Mouse (Mus musculus) frontal cortex, adult (tissue): ENCODE measurements around the gene Sh3pxd2a.

ENCODE experiments used
- ATAC-seq: cut with Nextera tagmentation; 2 replicates; pipeline ENCODE4 v1.9.2; 2017; ENCODE audit warnings: mild to moderate bottlenecking, moderate library complexity, mixed read lengths; ENCODE audit not compliant: low TSS enrichment

The Sh3pxd2a gene

DNA sequence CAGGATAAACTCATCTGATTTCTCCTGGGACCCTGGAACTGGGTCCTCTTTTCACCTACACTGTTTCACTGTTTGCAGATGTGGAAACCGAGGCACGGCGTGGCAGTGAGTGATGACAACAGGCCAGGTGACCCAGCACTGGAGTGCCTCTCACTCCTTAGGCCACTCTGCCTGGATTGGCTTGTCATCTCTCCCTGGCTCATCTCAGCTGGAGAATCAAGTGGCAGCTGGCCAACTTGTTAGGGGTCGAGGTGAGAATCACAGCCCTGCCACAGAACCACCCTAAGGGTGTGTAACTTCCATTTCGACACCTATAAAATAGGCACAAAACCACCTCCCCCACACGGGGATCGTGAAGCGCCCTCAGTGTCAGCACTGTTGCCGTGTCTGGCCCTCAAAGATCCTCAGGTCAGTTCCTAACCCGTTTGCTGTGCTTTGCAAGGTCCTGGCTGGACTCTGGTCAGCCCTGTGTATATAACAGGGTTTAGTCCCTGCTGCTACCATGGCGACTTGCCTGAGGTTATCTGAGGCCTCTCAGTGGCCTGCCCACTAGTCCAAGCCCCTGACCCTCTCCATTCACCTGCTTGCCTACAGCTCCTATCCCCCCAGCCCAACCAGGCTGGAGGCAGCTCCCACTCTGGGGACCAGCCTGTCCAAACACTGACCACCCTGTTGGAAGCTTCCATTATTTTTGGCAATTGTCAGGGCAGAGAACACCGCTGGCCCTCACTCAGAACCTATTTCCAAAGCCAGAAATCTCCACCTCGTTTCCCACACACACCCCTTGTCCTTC, 6.3 kb downstream of the Sh3pxd2a start:
- no peak for ATAC-seq

DNA sequence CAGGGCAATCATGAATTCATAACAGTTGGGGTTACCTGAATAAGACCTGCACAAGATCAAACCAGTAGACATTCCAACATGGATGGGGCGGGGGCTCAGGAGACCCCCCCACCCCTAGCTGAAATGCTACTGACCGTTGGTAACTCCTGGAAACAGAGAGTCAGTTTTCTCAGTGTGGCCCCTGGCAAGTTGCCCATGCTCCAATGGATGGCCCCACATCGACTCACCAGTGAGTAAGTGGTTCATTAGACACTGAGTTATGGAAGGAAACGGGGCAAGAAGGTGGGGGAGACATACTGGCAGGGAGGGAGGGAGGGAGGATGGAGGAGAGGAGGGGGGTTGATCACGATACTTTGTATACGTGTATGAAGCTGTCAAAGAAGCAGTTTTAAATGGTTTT, 8.2 kb downstream of the Sh3pxd2a start:
- no peak for ATAC-seq

DNA sequence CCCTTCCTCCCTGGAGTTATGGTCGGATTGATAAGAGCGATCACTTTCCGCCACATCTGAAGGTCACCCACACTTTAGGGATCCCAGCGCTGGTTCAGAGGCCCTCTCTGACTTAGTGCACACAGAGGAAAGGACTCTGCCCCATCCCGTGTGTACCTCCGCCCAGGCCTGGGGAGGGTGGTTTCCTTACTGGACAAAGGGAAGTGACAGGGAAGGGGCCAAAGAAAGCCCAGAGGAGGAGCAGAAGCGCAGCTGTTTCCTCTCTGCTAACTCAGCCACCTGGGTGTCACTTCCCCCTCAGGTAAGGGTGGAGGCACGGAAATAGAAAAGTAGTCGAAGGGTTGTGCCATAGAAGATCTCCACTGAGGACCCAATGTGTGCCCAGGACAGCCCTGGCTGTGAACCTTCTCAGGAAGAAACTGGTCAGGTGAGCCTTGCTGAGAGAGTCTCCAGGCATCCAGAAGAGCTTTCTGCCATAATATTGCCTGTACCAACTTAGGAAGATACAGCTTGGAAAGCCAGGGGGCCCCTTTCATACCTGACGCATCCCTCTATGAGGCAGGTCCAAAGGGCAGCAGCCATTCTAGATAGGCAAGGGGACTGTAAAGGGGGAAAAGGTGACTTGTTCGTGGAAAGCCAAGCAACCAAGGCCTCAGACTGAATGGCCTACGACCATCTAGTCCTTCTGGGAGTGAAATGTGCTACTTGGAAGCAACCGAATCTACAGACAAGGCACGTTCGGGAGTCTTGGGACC, 9.0 kb downstream of the Sh3pxd2a start:
- no peak for ATAC-seq

DNA sequence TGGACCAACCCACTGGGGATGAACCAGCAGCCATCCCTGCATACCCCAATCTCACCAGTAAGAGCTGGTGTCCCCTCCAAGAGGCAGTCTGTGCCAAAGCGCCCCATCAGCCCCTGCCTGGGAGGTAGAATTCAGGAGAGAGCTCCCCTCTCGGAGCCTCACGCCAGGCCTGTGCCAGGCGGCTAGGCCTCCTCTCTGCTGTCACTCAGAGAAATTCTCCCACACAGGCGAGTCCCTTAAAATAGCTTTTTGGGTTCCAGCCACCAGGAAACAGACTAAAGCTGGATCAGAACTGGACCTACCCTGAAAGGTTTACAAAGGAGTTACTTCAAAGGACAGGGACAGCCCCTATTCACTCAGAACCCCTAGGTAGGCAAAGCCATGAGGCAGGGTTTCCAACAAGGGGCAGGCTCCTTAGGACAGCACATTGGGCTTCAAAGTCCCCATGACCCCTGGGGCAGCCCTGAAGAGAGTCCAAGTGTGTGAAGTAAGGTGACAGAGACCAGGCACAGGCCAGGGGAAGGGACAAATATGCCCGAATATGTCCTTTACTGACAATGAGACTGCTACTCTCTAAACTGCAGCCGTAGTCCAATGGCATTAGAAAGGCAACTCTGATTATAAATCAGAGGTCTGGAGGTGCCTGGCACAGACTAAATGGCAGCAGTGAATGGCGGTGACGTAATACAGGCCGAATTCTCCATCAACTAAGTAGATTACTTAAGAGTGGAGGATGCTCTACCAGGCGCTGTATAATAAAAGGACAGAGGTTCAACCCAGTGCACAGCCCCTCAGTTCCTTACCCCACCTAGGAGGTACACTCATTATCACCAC, 9.8 kb downstream of the Sh3pxd2a start:
- peak; percentile 88 for ATAC-seq

DNA sequence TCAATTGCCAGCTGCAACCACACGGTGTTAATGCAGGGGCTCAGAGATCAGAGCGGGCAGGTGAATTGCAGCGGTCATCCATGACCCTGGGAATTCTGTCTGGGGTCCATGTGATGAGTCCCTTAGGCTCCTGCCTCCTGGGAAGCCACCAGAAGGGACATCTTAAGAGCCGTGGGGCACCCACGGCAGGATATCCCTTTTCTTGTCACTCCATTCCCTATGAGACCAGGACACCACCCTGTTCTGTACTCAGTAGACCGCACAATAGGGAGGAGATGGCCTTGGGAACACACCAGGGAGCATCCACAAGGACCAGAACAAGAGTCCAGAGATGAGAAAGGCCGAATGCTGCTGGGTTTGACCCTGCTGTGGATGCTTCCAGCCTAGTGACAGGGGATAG, 10.8 kb downstream of the Sh3pxd2a start:
- no peak for ATAC-seq

DNA sequence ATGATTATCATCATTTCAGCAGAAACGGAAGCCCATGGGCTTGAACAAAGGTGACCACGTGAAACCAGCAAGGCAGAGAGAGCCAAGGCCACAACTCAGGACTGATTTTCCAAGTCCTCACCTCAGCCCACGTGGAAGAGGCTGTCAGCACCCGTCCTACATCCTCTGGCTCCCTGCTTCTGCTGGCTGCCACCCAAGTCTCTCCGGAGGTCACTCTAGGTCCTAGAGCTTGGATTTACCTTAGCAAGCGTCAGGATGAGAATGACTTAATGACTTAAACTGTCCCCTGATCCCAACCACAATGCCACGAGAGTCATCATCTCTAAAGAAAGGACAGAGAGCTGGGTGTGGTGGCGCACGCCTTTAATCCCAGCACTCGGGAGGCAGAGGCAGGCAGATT, 11.5 kb downstream of the Sh3pxd2a start:
- no peak for ATAC-seq

DNA sequence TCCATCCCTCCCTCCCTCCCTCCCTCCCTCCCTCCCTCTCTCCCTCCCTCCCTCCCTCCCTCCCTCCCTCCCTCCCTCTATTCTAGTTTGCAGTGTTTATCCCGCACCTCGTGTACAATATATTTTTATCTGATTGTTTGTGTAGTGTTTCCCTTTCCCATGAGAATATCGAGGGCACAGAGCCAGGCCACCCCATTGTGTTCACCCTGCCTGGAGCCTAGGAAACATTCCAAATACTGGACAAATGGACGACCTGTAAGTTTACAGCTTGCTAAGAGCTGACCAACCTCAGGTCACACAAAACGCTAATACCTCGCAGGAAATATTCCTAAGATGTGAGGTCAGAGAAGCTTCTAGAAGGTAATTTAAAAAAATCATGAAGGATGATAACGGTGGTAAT, 12.0 kb downstream of the Sh3pxd2a start:
- no peak for ATAC-seq

DNA sequence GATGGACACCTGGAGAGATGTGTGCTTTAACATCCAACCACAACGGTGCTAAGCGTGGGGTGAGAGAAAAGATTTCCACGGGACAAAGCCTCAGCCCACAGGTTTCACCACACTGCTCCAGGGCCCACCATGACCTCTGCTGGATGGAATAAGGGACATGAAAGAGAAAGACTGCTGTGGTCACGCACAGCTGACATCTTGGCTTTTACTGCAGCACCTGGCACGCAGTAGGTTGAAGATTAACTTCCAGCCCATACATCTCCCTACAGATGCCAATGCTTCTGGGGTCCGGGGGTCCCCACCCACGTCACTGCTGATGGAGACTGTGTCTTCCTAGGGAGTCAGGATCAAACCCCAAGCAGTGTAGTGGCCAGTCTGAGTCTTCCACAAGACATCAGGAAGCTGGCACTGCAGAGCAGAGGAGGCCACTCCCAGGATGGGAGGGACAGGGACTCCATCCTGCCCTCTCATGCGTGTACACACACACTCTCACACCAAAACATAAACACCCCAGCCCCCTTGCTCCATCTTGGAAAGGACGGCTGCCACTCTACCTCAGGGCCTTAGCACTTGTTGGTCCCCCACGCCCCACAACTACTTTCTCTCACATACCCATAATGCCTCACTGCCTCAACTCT, 12.6 kb downstream of the Sh3pxd2a start:
- no peak for ATAC-seq

DNA sequence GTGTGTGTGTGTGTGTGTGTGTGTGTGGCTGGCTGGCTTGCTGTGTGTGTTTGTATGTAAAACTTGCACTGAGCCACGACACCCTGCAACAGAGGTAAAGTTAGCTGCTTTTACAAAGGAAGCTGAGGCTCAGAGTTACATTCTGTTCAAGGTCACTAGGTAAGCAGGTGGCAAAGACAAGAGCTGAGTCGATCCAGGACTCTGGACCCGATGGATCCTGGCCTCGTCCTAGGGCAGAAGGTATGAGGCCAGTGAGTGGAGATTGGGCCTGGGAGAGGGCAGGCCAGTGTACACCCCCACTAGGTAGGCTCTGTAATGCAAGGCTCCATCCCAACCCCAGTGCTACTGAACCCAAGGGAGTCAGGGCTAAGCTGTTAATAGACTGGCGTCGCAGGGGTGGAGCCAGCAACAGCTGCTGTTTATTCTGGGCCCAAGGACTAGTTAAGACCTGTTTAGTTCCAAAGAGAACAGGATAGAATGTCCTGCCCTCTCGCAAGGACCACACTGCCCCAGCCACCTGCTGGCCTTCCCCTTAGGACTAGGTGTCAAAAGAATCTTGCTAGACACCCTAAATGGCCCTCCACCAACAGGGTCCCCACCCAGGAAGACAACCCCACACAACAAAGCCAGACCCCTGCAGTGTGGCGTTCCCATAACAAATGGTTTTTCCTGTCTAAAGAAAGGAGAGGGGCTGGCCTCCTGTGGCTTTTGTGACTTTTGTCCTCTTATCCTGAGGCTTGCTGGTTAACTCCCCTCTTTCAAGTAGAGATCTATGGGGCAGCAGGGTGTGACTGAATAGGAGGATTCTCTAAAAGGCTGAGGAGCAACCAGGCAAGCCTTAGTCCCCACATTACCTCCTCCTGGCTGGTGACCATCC, 13.7 kb downstream of the Sh3pxd2a start:
- no peak for ATAC-seq

DNA sequence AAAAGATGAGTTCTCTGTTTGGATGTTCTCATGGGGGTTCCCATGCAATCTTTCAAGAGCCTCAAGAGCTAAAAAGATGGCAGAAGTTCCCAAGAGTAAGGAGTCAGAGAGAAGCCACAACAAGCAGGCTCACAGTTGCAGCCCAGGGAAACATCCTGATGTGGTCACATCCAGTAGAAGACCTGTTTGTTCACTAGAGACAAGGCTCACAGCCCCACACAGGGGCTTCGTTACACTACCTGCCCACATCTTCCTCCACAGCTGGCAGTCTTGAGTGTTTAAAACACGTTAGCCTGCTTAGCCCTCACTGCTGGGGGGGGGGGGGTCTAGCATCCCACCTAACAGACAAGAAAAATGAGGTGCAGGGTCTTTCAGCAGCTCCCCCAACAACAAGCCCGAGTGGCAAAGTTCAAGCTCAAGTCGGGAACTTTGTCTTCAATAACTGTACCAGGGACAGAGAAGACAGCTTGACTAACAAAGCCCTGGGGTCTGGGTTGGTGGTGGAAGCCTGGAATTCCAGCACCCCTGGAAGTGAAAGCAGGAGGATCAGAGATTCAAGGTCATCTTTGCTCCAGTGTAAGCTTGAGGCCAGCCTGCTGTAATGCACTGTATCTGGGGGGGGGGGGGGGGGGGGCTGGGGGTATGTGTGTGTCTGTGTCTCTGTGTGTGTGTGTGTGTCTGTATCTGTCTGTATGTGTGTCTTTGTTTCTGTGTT, 14.5 kb downstream of the Sh3pxd2a start:
- ATAC-seq: no peak

DNA sequence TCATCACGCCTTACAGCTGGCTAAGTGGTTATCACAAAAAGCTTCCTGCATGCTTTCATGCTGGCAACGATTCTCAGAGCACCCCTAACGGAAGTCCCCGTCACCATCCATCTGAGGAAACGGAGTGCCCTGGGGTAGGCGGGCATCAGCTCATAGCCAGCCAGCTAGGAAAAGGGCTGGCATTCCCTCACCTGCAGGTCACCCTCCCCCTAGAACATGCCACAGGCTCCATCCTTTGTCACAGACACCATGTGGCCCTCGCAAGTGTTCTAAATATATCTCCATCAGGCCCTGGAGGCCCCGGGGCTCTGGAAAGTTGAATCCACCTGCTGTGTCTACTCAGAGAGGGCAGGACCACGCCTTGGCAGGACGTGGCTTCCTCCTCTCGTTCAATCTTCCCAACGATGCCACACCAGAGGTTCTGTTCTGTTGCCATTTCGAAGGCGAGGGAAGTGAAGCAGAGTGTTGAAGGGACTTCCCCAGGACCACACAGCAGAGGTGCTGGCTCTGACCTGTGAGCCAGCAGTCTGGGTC, 15.5 kb downstream of the Sh3pxd2a start:
- no peak for ATAC-seq

DNA sequence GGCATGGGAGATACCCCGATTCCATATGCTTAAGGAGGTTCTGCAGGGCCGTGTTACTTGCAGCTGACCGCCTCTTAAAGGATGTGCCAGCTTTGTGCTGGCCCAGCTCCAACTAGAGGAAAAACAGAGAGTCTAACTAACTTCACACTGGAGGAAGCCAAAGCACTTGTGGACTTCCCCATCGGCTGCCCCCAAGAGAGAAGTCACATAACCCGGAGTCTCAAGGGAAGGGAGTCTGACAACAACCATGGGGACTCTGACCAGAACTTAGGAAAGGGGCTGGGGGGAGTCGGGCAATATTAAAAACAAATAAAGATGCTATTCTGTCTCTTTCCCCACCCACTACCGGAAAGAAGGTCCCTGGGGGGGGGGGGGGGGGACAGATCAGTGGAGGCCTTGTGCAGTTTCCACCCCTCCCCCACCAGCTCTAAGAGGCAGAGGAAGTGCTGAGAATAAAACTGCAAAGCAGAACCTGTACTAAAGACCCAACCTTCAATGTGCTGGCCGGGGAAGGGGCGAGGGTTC, 17.3 kb downstream of the Sh3pxd2a start:
- ATAC-seq: no peak; the same call in 1 of the 2 replicates

DNA sequence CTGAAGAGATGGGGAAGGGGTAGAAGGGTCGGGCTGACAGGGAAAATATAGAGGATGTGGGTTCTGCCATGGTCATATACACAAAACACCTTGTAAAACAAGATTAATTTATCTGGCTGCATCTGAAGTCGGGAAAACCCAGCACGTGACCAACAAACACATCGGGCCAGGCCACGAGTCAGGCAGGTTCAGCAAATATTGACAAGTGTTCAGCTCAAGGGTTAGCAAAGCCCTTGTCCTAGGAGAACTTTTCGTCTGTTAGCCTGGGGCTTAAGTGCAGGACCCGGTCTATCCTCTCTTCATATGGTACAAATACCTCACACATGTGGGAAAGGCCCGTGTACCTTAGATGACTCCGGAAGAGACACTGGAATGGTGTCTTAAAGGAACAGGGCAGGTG, 18.1 kb downstream of the Sh3pxd2a start:
- ATAC-seq: no peak

DNA sequence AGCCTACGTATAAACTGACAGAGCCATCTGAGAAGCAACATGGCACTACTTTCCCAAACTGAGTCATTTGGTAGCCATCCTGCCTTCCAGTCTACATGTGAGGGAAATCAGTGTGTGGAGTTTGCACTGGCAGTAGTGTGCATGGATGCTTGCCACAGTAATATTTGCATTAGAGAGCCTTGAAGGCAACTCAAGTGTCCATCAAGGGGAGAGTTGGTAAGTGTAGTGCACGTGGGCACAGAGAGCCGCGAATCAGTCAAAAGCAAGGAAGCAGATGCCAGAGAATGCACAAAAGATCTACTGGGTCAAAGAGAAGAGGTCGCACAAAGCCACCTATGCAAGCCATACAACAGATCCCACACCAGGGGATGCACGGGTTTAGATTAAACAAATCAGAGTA, 18.5 kb downstream of the Sh3pxd2a start:
- no peak for ATAC-seq

DNA sequence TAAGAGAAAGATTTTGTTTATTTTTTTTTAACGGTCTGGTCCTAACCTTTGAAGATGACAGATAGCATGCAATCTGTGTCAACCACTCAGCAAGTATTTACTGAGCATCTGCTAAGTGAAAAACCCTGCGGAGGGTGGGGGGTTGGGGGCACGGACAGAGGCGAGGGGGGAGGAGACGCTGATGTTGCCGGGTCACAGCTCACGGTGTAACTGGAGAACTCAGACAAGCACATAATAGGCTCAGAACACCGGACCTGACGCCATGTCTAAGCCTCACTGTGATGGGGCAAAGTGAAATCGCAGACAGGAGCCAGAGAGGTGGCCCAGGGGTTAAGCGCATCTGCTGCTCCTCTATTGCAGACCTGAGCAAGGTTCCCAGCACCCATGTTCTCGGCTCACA, 19.7 kb downstream of the Sh3pxd2a start:
- no peak for ATAC-seq

DNA sequence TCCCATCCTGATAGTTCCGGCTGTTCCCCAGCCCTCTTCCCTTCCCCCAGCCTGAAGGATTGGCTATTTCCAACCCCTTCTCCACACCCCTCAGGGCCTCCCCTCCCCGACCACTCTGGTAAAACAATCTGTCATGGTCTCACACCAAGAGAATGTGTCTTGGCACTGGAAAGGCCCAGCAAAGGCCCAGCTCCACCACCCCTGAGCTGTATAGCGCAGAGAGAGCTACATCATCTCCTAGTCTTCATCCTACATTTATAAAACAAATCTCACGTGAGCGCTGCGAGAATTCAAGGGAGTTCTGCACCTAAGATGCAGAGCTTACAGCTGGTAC, 21.9 kb downstream of the Sh3pxd2a start:
- no peak for ATAC-seq

DNA sequence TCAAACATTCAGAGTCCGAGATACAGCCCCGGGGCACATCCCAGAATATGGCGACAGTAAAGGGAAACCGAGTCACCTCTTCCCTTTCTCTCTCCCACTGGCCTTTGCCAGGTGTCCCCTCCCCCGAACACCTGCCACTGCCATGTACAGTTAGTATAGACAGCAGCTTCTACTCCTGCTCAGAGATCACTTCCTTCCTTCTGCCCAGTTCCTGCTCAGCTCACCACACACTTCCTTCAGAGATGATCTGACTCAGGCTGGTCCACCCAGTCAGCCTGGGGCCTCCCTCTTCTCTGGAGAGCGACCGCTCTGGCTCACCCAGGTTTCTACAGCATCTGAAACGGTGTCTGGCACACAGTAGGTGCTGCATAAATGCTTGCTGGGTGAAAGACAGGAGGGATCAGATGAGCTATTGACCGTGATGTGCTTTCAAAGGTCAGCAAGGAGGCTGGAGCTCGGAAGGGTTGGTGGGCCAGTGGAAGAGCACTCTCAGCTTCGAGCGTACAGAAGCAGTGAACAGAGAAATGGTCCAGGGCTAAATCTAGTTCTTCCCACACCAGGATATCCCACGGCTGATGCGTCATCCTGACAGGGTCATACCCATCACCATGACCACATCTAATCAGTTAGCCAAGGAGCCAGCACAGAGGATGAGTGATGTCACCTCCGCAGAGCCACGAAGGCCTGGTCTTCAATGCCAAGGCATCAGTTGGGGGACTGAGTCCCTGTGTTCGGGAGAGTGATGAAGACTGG, 22.5 kb downstream of the Sh3pxd2a start:
- no peak for ATAC-seq

DNA sequence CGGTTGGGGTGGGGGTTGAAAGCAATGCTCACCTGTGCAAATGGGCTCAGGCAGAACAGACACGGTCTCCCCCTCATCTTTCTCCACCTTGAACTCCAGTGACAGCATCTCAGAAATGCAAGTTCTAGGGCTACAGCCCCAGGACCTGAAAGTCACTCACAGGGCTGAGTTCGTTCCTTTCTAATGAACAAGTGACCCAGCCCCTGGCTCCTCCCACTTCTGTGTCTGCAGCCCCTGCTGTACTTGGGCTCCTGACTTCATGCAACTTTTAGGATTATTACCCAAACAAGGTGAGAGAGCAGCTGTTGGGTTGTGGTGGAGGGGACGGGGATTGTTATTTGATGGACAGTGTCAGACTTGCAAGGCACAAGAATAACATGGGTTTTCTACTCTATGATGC, 23.2 kb downstream of the Sh3pxd2a start:
- no peak for ATAC-seq

DNA sequence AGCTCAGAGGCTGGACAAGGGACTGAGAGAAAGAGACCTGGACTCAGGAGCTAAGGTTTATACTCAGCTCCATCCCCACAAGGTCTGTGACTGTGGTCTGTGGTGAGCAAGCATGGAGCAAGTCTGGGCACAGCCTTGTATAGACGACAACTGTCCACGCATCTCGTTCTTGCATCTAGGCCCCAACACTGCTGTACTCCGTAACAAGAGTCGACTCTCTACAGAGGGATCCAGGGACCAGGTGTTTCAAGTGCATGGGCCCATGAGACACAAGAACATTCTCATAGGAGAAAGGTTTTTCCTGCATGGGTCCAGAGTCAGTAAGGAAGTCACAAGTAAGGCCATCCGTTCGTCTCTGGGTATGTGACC, 23.8 kb downstream of the Sh3pxd2a start:
- no peak for ATAC-seq
